Mouse (Mus musculus): ENCODE data around the gene Ern1. TPM values are rescaled to one million over a fixed set of nuclear protein-coding genes. Genes with fewer than 3 reads are reported as not detected.
"Not testable (repeated sequence)": the region's sequence is repeated elsewhere in the genome, so short reads cannot be mapped to it uniquely, and the experiment has no call there.

The Ern1 gene
- polyA plus RNA-seq, 1 experiment from 2014 or later: 6.8 TPM

- H3K9ac ChIP-seq; H3K4me3 ChIP-seq; H3K9me3 ChIP-seq; H3K27ac ChIP-seq; H3K27me3 ChIP-seq; ATAC-seq (ENCODE audit: low FRiP score, low read depth); H3K4me1 ChIP-seq; H3K36me3 ChIP-seq; H3K4me2 ChIP-seq (replicated peaks): not testable (repeated sequence)
- 85% methylated on average over 2 of the region's 2 CpGs for WGBS
Measured at GRCm38 (mm10) chr11:106442564-106442963, 45.1 kb downstream of the Ern1 start.

- no peak overlapping the region for H3K4me3 ChIP-seq
- H3K27me3 ChIP-seq: no peaks in the 10 kb centered on the region
- H3K27ac ChIP-seq: no peak overlapping the region
- no peak overlapping the region for H3K4me2 ChIP-seq (replicated peaks)
- H3K9ac ChIP-seq: no peak overlapping the region
- 90% methylated on average over 2 of the region's 2 CpGs for WGBS
- H3K36me3 ChIP-seq: no peaks in the 10 kb centered on the region
- H3K9me3 ChIP-seq: no peaks in the 10 kb centered on the region
- no peaks in the 10 kb centered on the region for H3K4me1 ChIP-seq
- no peak for ATAC-seq (ENCODE audit: low FRiP score, low read depth)
Measured at GRCm38 (mm10) chr11:106440318-106440717, 47.3 kb downstream of the Ern1 start.

GRCm38 (mm10) chr11:106439355-106439754, 48.3 kb downstream of the Ern1 start:
- no peak overlapping the region for H3K27ac ChIP-seq
- H3K27me3 ChIP-seq: no peaks in the 10 kb centered on the region
- H3K36me3 ChIP-seq: no peaks in the 10 kb centered on the region
- 59% methylated on average over 3 of the region's 3 CpGs for WGBS
- H3K4me2 ChIP-seq (replicated peaks): no peak overlapping the region
- no peak overlapping the region for H3K9ac ChIP-seq
- H3K4me1 ChIP-seq: no peaks in the 10 kb centered on the region
- H3K4me3 ChIP-seq: no peak overlapping the region
- no peaks in the 10 kb centered on the region for H3K9me3 ChIP-seq
- no peak for ATAC-seq (ENCODE audit: low FRiP score, low read depth)

GRCm38 (mm10) chr11:106438524-106439177, 49.0 kb downstream of the Ern1 start:
- no peak for ATAC-seq (ENCODE audit: low FRiP score, low read depth)
- 30% methylated on average over 4 of the region's 4 CpGs for WGBS

GRCm38 (mm10) chr11:106437543-106437942, 50.1 kb downstream of the Ern1 start:
- WGBS: 76% methylated on average over 2 of the region's 2 CpGs
- Histone ChIP-seq H3K36me3 (peaks cover 8% of the 10 kb centered on the region; the same call in 1 of the 2 replicates), H3K4me1 (no peaks in the 10 kb centered on the region), H3K4me3 (no peak overlapping the region), H3K27me3 (no peaks in the 10 kb centered on the region), H3K9me3 (no peaks in the 10 kb centered on the region), H3K4me2 (replicated peaks) (no peak overlapping the region), H3K27ac (no peak overlapping the region), H3K9ac (no peak overlapping the region)
- ATAC-seq (ENCODE audit: low FRiP score, low read depth): no peak

More at GRCm38 (mm10) chr11:106438524-106439177, 49.0 kb downstream of the Ern1 start:
- Histone ChIP-seq H3K4me1 (no peaks in the 10 kb centered on the region), H3K9me3 (no peaks in the 10 kb centered on the region), H3K36me3 (peaks cover 6% of the 10 kb centered on the region; the same call in 1 of the 2 replicates), H3K9ac (no peak overlapping the region), H3K27me3 (no peaks in the 10 kb centered on the region), H3K4me3 (no peak overlapping the region), H3K4me2 (replicated peaks) (no peak overlapping the region), H3K27ac (no peak overlapping the region)

GRCm38 (mm10) chr11:106437039-106437438, 50.6 kb downstream of the Ern1 start:
- H3K27me3 ChIP-seq: no peaks in the 10 kb centered on the region
- no peak overlapping the region for H3K4me2 ChIP-seq (replicated peaks)
- H3K9ac ChIP-seq: no peak overlapping the region
- H3K9me3 ChIP-seq: no peaks in the 10 kb centered on the region
- no peak for ATAC-seq (ENCODE audit: low FRiP score, low read depth)
- H3K4me3 ChIP-seq: no peak overlapping the region
- 89% methylated on average over 5 of the region's 5 CpGs for WGBS
- peaks cover 11% of the 10 kb centered on the region; the same call in 1 of the 2 replicates for H3K36me3 ChIP-seq
- no peak overlapping the region for H3K27ac ChIP-seq
- no peaks in the 10 kb centered on the region for H3K4me1 ChIP-seq

GRCm38 (mm10) chr11:106430392-106430791, 57.3 kb downstream of the Ern1 start:
- Histone ChIP-seq H3K4me2 (replicated peaks) (no peak overlapping the region), H3K9ac (no peak overlapping the region), H3K36me3 (peaks cover 25% of the 10 kb centered on the region; the same call in 1 of the 2 replicates), H3K4me1 (peaks cover 4% of the 10 kb centered on the region; the same call in 1 of the 2 replicates), H3K4me3 (no peak overlapping the region), H3K9me3 (no peaks in the 10 kb centered on the region), H3K27ac (no peak overlapping the region), H3K27me3 (no peaks in the 10 kb centered on the region)
- no peak for ATAC-seq (ENCODE audit: low FRiP score, low read depth)
- WGBS: 88% methylated on average over 5 of the region's 5 CpGs

GRCm38 (mm10) chr11:106429689-106430088, 58.0 kb downstream of the Ern1 start:
- H3K4me2 ChIP-seq (replicated peaks): no peak overlapping the region
- 82% methylated on average over 4 of the region's 4 CpGs for WGBS
- no peak overlapping the region for H3K27ac ChIP-seq
- H3K27me3 ChIP-seq: no peaks in the 10 kb centered on the region
- ATAC-seq (ENCODE audit: low FRiP score, low read depth): no peak
- peaks cover 25% of the 10 kb centered on the region; the same call in 1 of the 2 replicates for H3K36me3 ChIP-seq
- no peak overlapping the region for H3K9ac ChIP-seq
- H3K4me3 ChIP-seq: no peak overlapping the region
- peaks cover 4% of the 10 kb centered on the region; the same call in 1 of the 2 replicates for H3K4me1 ChIP-seq
- H3K9me3 ChIP-seq: no peaks in the 10 kb centered on the region

GRCm38 (mm10) chr11:106428556-106428955, 59.1 kb downstream of the Ern1 start:
- WGBS: 76% methylated on average over 2 of the region's 2 CpGs

GRCm38 (mm10) chr11:106428106-106428505, 59.5 kb downstream of the Ern1 start:
- no peak for ATAC-seq (ENCODE audit: low FRiP score, low read depth)
- Histone ChIP-seq H3K4me1 (peaks cover 4% of the 10 kb centered on the region; the same call in 1 of the 2 replicates), H3K4me3 (no peak overlapping the region), H3K27ac (no peak overlapping the region), H3K27me3 (no peaks in the 10 kb centered on the region), H3K4me2 (replicated peaks) (no peak overlapping the region), H3K36me3 (peaks cover 20% of the 10 kb centered on the region), H3K9me3 (no peaks in the 10 kb centered on the region), H3K9ac (no peak overlapping the region)
- WGBS: 63% methylated on average over 4 of the region's 4 CpGs

More at GRCm38 (mm10) chr11:106428556-106428955, 59.1 kb downstream of the Ern1 start:
- no peak overlapping the region for H3K27ac ChIP-seq
- no peak overlapping the region for H3K4me2 ChIP-seq (replicated peaks)
- H3K9ac ChIP-seq: no peak overlapping the region
- H3K9me3 ChIP-seq: no peaks in the 10 kb centered on the region
- no peaks in the 10 kb centered on the region for H3K27me3 ChIP-seq
- H3K4me1 ChIP-seq: peaks cover 4% of the 10 kb centered on the region; the same call in 1 of the 2 replicates
- ATAC-seq (ENCODE audit: low FRiP score, low read depth): no peak
- H3K36me3 ChIP-seq: peaks cover 17% of the 10 kb centered on the region; the same call in 1 of the 2 replicates
- H3K4me3 ChIP-seq: no peak overlapping the region

GRCm38 (mm10) chr11:106426447-106426846, 61.2 kb downstream of the Ern1 start:
- Histone ChIP-seq H3K27ac (no peak overlapping the region), H3K4me2 (replicated peaks) (no peak overlapping the region), H3K9me3 (no peaks in the 10 kb centered on the region), H3K27me3 (no peaks in the 10 kb centered on the region), H3K36me3 (peaks cover 19% of the 10 kb centered on the region), H3K9ac (no peak overlapping the region), H3K4me1 (peaks cover 4% of the 10 kb centered on the region; the same call in 1 of the 2 replicates), H3K4me3 (no peak overlapping the region)
- no peak for ATAC-seq (ENCODE audit: low FRiP score, low read depth)
- WGBS: 96% methylated on average over 4 of the region's 4 CpGs

GRCm38 (mm10) chr11:106425201-106425600, 62.5 kb downstream of the Ern1 start:
- WGBS: 90% methylated on average over 5 of the region's 5 CpGs
- no peak for ATAC-seq (ENCODE audit: low FRiP score, low read depth)
- peaks cover 4% of the 10 kb centered on the region; the same call in 1 of the 2 replicates for H3K4me1 ChIP-seq
- no peak overlapping the region for H3K4me2 ChIP-seq (replicated peaks)
- no peaks in the 10 kb centered on the region for H3K27me3 ChIP-seq
- H3K36me3 ChIP-seq: peaks cover 20% of the 10 kb centered on the region
- no peak overlapping the region for H3K27ac ChIP-seq
- no peak overlapping the region for H3K9ac ChIP-seq
- H3K9me3 ChIP-seq: no peaks in the 10 kb centered on the region
- no peak overlapping the region for H3K4me3 ChIP-seq
